Mouse (Mus musculus): ENCODE results near the gene Evi2a. TPM values are rescaled to one million over a fixed set of nuclear protein-coding genes. Genes with fewer than 3 reads are reported as not detected.

Gene Evi2a
- total RNA-seq, 2 experiments from 2014 or later = 2.3 to 2.5 TPM

- DNase-seq = no peak
These were observed 3.9 kb downstream of the Evi2a start for GRCm38 (mm10) chr11:79526549-79526948.

DNA sequence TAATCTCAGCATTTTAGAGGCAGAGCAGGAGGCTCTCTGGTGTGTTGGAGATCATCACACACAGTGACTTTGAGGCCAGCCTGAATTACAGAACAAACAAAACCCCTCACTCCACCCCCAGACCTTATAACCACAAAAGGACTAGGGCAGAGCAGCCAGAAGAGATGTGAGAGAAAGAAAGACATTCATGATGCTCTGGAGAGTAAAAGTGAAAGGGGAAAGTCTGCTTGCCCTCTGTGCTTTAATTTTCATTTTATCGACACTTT lies 6.2 kb downstream of the Evi2a start:
- DNase-seq = no peak

DNA sequence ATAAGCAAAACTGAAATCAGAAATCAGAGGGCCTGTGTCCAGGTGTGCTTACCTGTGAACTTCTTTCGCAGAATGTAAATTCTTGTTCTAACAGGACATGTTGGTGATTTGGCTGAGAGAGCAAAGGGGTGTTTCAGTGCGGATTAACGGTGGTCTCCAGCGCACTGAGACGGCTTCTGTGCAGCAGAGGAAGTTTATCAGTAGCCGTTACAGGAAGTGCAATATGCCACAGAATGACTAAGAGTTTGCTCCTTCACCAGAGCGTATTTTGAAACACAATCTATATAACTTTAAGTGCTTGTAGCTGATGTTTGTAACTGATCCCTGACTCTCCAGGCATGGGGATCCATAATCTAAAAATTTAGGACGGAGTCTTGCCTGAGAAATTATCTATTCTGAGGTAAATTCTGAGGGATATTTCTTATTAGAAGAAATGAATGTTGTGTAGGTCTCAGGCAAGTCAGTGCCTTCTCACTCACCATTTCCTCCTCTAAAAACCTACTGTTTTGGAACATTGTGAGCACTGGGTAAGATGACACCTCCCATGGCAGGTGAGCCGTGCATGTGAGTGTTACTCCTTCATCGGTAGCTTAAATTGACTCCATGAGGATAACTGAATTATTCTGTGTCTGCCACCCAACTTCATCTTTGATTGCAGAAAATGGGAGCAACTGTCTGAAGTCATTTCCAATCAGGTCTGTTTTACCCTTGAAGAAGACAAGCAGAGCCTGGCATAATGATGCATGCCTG lies 6.7 kb downstream of the Evi2a start, which contains the start of gene Evi2b:
Gene Evi2b (minus strand): TSS at position 203 of the 750 bp plus-strand sequence.
- DNase-seq = no peak

DNA sequence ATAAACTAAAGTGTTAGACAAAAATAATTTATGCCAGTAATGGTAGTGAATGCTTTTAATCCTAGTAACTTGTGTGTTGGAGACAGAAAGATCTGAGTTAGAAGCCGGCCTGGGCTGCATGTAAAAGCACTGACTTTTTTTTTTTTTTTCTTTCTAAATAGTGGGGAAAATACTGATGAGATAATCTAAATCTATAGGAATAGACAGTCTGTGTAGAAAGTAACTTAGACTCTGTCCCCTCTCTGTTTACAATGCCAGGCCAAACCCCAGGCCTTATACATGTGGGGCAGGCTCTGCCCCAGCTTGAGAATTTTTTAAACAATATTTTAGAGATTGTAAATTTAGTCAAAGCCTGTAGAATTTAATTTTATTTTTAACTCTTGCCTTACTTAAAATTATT lies 7.5 kb downstream of the Evi2a start:
- DNase-seq = no peak

DNA sequence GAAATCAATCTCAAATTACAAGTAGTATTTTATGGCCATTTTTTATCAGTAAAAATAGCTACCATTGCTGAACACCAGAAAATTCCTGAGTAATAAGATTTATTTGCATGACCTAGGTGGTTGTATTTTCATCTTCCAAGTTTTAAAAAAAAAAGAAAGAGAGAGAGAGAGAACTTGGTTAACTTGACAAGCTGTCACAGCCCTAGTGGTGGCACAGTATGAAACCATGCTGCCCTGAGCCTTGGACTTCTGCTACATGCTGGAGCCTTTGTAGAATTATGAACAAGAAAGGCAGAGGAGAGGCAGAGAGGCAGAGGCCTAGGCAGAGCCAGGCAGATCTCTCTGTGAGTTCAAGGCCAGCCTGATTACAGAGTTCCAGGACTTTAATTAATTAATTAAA lies 8.5 kb downstream of the Evi2a start:
- no peak for DNase-seq

- DNase-seq = no peak
These were observed 9.6 kb downstream of the Evi2a start for GRCm38 (mm10) chr11:79520772-79521171.

- no peak for DNase-seq
These were observed 10.5 kb downstream of the Evi2a start for GRCm38 (mm10) chr11:79519878-79520291.

DNA sequence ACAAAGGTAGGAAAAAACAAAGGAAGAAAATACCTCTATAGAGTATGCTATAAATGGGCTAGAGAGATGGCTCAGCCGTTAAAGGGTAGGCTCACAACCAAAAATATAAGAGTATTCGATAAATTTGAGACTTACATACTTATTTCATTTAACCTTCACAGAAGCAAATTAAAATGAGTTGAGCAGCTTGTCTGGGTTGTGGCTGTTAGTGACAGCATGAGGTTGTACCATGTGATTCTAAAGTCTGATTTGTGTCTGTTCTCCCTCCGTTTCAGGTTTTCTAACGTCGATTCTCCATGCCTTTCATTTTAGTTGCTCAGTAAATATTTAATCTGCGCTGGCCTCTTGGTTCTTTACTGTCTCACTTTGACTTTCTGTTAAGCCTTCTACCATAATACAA lies 11.1 kb downstream of the Evi2a start:
- DNase-seq = no peak

GRCm38 (mm10) chr11:79515798-79516197 lies 14.6 kb downstream of the Evi2a start:
- DNase-seq = no peak

DNA sequence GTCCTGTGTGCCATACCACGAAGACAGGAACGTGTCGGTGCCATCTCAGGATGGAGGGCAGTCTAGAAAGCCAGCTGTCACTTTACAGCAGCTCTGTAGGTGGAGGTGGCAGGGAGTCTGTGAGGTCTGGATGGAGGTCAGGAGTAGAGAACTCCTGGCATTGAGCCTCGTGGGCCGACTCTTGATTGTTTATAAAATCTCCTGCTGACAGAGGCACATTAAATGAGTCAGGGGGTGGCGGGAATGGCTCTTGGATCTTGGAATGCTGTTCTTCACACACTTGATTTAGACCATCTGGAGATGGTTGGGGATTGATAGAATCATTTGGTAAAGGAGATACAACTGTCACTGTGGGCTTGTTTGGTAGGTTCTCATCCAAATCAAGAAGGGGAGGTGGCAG lies 15.1 kb downstream of the Evi2a start:
- no peak for DNase-seq

GRCm38 (mm10) chr11:79511970-79512369 lies 18.4 kb downstream of the Evi2a start:
- DNase-seq = no peak

- DNase-seq = no peak
These were observed 25.9 kb downstream of the Evi2a start for GRCm38 (mm10) chr11:79504506-79504905.

GRCm38 (mm10) chr11:79503845-79504244 lies 26.6 kb downstream of the Evi2a start, which contains the start of gene Omg:
Omg (minus strand) TSS chr11:79504084.
- no peak for DNase-seq

DNA sequence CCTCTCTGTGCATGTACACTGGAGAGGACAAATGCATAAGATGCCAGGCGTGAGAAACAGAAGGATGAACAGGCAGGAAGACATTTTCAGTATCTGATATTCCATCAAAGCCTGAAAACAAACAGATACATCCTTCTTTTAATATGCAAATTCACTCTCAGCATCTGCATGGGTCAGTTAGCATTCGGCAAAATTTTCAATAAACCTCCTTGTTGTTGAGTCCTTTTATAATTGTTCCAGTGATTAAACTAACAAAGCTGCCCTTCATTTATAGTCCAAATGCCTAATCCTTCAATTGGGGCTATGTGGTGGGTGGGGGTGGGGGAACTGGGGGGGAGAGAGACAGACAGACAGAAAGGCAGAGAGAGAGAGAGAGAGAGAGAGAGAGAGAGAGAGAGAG lies 27.5 kb downstream of the Evi2a start:
- no peak for DNase-seq

DNA sequence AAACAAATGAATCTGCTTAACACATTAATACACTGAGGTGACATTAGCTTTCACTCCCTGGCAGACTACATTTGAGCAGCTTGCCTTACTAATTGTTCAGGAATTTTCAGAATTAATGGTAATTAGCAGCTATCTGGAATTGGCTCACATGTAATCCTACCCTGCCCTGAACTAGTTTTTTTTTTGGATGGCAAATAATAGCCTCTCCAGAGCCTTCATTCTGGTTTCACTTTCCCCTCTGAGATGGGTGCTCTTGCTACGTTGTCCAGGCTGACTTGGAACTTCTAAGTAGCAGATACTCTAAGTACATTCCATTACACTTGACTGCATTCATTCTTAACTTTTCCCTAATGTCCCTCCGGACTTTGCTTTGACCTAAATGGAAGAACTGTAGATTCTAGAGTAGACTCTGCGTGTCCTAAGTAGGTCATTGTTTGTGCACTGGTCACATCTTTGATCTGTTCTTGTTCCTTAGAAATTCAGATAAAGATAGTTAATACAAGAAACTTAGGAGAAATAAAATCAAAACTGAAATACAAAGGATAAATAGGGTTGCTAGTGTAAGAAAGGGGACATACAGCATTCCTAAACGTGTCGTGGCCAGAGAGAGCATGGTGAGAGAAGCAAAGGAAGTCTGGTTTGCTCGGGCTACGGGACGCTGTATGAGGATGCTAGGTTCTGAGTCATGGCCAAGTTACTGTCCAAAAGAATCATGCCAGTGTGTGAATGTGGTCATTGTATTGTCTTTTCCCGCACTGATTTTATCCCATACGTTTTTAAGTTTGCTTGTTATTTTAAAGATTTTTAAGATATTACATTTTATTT lies 35.2 kb downstream of the Evi2a start:
- no peak for DNase-seq

DNA sequence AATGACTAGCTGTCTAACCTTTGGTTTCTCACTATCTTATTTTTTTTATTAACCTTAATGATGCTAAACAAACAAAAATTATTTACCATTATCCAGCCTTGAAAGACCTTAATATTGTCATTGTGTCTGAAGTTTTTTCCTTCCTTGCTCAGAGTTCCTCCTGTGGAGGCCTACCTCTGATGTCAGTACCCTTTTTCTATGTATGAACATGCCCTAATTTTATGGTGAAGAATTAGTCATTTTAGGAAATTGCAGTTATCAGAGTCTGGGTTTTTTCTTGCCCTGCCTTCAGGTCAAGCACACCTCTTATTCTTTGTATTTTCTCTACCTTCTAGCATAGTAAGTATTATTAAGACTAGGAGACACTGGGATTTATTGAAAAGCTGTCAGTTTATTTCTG lies 45.7 kb downstream of the Evi2a start:
- no peak for DNase-seq

GRCm38 (mm10) chr11:79483876-79484528 lies 46.4 kb downstream of the Evi2a start:
- DNase-seq = no peak

DNA sequence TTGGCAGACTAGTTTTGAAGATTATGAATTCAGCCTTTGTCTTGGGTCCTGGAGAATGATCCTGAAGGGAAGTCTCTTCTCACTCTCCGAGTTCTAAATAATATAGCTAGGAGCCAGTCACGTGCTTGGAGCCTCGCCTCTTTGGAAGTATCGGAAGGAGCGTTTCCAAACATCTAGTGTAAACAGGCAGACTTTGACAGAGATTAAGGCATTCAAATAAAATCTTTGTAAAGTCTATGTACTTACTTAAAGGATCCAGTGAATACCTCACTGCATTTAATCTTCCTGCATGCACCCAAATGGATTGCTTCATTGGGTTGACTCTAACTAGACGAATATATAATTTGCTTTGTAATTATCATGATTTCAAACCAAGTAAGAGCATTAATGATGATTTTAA lies 47.0 kb downstream of the Evi2a start:
- DNase-seq = no peak

Other genes starting within 250 kb of the Evi2a start
- not detected for gene Gm9964, start 233.7 kb downstream of the Evi2a start, total RNA-seq (2021)
- 10 to 100 TPM; 60.4 to 69.7 TPM for gene Nf1, start 190.9 kb downstream of the Evi2a start, total RNA-seq (2021)
- gene Omg, start 26.5 kb downstream of the Evi2a start, total RNA-seq (2021) = 1 to 10 TPM; 5.4 to 5.6 TPM
- gene Evi2b, start 6.8 kb downstream of the Evi2a start, total RNA-seq (2021) = 1 to 10 TPM in 1 of 2 experiments, under 1 TPM in 1; 0.66 to 1.3 TPM
- gene Evi2, start within 50 bp of the Evi2a start, total RNA-seq (2021) = under 1 TPM; 0.10 TPM
- gene Rab11fip4, start 60.6 kb upstream of the Evi2a start, total RNA-seq (2021) = 1 to 10 TPM; 2.4 to 2.7 TPM

Data from adrenal gland, postnatal 36 days (tissue).